Mouse (Mus musculus) myocyte (in vitro differentiated cells): ENCODE measurements at regions not wholly inside any gene's neighbourhood (a gene's known extent, or its start where the extent isn't known, plus 50 kb on each side); places are given as distances from the start of the nearest gene placed in this dataset.
"Not testable (repeated sequence)": the region's sequence is repeated elsewhere in the genome, so short reads cannot be mapped to it uniquely, and the experiment has no call there.

Source experiments
- H3K27me3 ChIP-seq: one replicate; pipeline ENCODE4 v1.6.1; 2011; ENCODE audit not compliant: control insufficient read depth, insufficient read depth, insufficient read length
- H3K36me3 ChIP-seq: one replicate; pipeline ENCODE4 v1.6.1; 2011; ENCODE audit not compliant: control insufficient read depth, insufficient read depth
- H3K4me2 ChIP-seq: one replicate; pipeline ENCODE4 v1.6.1; 2011; ENCODE audit warnings: low read depth, control low read depth
- H3K4me3 ChIP-seq: one replicate; pipeline ENCODE4 v1.5.1; 2011; ENCODE audit warnings: mild to moderate bottlenecking, control low read depth, moderate library complexity
- H3K79me2 ChIP-seq: one replicate; pipeline ENCODE4 v1.6.1; 2011; ENCODE audit not compliant: control insufficient read depth, insufficient read depth
- H3ac ChIP-seq: one replicate; pipeline ENCODE4 v1.6.1; 2011; ENCODE audit not compliant: control insufficient read depth, insufficient read length
- CEBPB ChIP-seq: IDR thresholded peaks from 2 replicates; pipeline ENCODE4 v1.6.1; 2011; ENCODE audit warnings: mild to moderate bottlenecking, moderate library complexity; ENCODE audit not compliant: poor library complexity, insufficient read depth, severe bottlenecking
- E2F4 ChIP-seq: IDR thresholded peaks from one replicate; pipeline ENCODE4 v1.6.1; 2011; ENCODE audit warnings: mild to moderate bottlenecking, control low read depth, moderate library complexity; ENCODE audit not compliant: insufficient read depth
- MAX ChIP-seq: IDR thresholded peaks from one replicate; pipeline ENCODE4 v1.6.1; 2011; ENCODE audit warnings: low read depth, mild to moderate bottlenecking, control low read depth
- MYOD1 ChIP-seq, 3 experiments: IDR thresholded peaks; one replicate each; pipeline ENCODE4 v1.6.1; 2011; ENCODE audit warnings: control low read depth in 2 of 3, low read depth in 2 of 3, mild to moderate bottlenecking in 2 of 3, moderate library complexity in 1 of 3; ENCODE audit not compliant: insufficient read length in 2 of 3, control insufficient read depth in 1 of 3
- MYOG ChIP-seq, 3 experiments: IDR thresholded peaks; one replicate each; pipeline ENCODE4 v1.6.1; 2011; ENCODE audit warnings: control low read depth in 2 of 3, low read depth in 2 of 3, mild to moderate bottlenecking in 2 of 3; ENCODE audit not compliant: insufficient read length in 2 of 3, control insufficient read depth in 1 of 3, insufficient read depth in 1 of 3
- POLR2A ChIP-seq: IDR thresholded peaks from one replicate; pipeline ENCODE4 v1.6.1; 2011; ENCODE audit warnings: low read depth, mild to moderate bottlenecking, control low read depth, moderate library complexity; ENCODE audit not compliant: insufficient read length
- POLR2AphosphoS2 ChIP-seq: IDR thresholded peaks from one replicate; pipeline ENCODE4 v1.6.1; 2011; ENCODE audit warnings: low read depth, control low read depth; ENCODE audit not compliant: insufficient read length
- REST ChIP-seq: IDR thresholded peaks from one replicate; pipeline ENCODE4 v1.6.1; 2011; ENCODE audit warnings: mild to moderate bottlenecking, control low read depth, moderate library complexity; ENCODE audit not compliant: insufficient read depth, insufficient read length
- SRF ChIP-seq: IDR thresholded peaks from one replicate; pipeline ENCODE4 v1.6.1; 2011; ENCODE audit warnings: low read depth; ENCODE audit not compliant: control insufficient read depth, insufficient read length
- TCF12 ChIP-seq: IDR thresholded peaks from one replicate; pipeline ENCODE4 v1.6.1; 2011; ENCODE audit warnings: mild to moderate bottlenecking, control low read depth; ENCODE audit not compliant: poor library complexity, insufficient read depth, severe bottlenecking
- TCF3 ChIP-seq: IDR thresholded peaks from one replicate; pipeline ENCODE4 v1.6.1; 2011; ENCODE audit warnings: low read depth, control low read depth; ENCODE audit not compliant: insufficient read length
- USF1 ChIP-seq: IDR thresholded peaks from one replicate; pipeline ENCODE4 v1.6.1; 2011; ENCODE audit warnings: low read depth, mild to moderate bottlenecking, control low read depth, moderate library complexity

GRCm38 (mm10) chr5:134046086-134046485, 53.4 kb upstream of the Castor2 start:
- Histone ChIP-seq H3K79me2 (no peaks in the 10 kb centered on the region), H3K4me2 (no peak overlapping the region), H3K27me3 (no peaks in the 10 kb centered on the region), H3K36me3 (no peaks in the 10 kb centered on the region), H3K4me3 (no peak overlapping the region), H3ac (no peak overlapping the region)
- no peak for TF ChIP-seq MYOG (IDR thresholded peaks at IDR 0.05; ENCODE audit: control insufficient read depth in 1 of 3, insufficient read depth in 1 of 3, insufficient read length in 2 of 3, low read depth in 2 of 3)
- TF ChIP-seq E2F4 = no peak
- TF ChIP-seq REST = no peak
- no peak for TF ChIP-seq MAX
- no peak for TF ChIP-seq POLR2AphosphoS2
- TF ChIP-seq CEBPB = no peak
- no peak for TF ChIP-seq SRF
- no peak for TF ChIP-seq TCF3
- no peak for TF ChIP-seq POLR2A
- no peak for TF ChIP-seq MYOD1 (IDR thresholded peaks at IDR 0.05; ENCODE audit: control insufficient read depth in 1 of 3, insufficient read length in 2 of 3, low read depth in 2 of 3)
- TF ChIP-seq USF1 = no peak
- no peak for TF ChIP-seq TCF12

GRCm38 (mm10) chr5:134042938-134043337, 56.6 kb upstream of the Castor2 start:
- not testable (repeated sequence) for H3K27me3 ChIP-seq, H3ac ChIP-seq, H3K4me2 ChIP-seq, H3K79me2 ChIP-seq, H3K4me3 ChIP-seq, H3K36me3 ChIP-seq

DNA sequence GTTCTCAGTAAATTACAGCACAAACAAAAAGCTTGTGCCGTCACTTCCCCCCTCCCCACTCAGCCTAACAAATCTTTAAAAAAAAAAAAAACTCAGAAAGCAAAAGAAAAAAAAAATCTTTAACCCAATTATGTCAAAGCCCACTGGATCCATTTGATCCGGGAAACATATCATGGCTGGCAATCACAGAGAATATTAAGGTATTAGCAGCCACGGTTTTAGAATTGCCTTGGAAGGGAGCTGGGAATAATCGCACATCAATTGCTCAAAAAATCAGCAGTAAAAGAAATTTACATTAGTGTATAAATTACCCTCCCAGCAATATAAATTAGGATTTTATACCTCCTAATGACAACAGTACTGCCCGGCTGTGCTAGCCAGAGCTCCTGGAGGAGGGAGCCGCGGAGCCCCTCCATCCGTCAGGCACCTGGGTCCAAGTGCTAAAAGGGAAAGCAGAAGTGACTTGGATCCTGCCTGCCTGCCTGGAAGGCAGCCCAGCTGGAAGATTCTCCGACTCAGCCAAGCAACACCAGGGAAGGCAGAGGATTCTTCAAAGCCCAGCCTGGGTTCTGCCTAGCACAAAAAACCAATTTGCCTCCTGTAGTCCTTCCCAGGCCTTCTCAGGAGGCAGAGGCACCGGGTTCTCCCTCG, 72.1 kb upstream of the Castor2 start:
- Histone ChIP-seq H3K4me3 (no peak overlapping the region), H3K79me2 (no peaks in the 10 kb centered on the region), H3K27me3 (no peaks in the 10 kb centered on the region), H3K36me3 (no peaks in the 10 kb centered on the region), H3ac (no peak overlapping the region), H3K4me2 (no peak overlapping the region)
- TF ChIP-seq MAX = no peak
- no peak for TF ChIP-seq CEBPB
- no peak for TF ChIP-seq REST
- TF ChIP-seq TCF12 = no peak
- no peak for TF ChIP-seq MYOD1 (IDR thresholded peaks at IDR 0.05; ENCODE audit: control insufficient read depth in 1 of 3, insufficient read length in 2 of 3, low read depth in 2 of 3)
- TF ChIP-seq SRF = no peak
- TF ChIP-seq TCF3 = no peak
- TF ChIP-seq POLR2A = no peak
- TF ChIP-seq E2F4 = no peak
- no peak for TF ChIP-seq USF1
- no peak for TF ChIP-seq MYOG (IDR thresholded peaks at IDR 0.05; ENCODE audit: control insufficient read depth in 1 of 3, insufficient read depth in 1 of 3, insufficient read length in 2 of 3, low read depth in 2 of 3)
- TF ChIP-seq POLR2AphosphoS2 = no peak

DNA sequence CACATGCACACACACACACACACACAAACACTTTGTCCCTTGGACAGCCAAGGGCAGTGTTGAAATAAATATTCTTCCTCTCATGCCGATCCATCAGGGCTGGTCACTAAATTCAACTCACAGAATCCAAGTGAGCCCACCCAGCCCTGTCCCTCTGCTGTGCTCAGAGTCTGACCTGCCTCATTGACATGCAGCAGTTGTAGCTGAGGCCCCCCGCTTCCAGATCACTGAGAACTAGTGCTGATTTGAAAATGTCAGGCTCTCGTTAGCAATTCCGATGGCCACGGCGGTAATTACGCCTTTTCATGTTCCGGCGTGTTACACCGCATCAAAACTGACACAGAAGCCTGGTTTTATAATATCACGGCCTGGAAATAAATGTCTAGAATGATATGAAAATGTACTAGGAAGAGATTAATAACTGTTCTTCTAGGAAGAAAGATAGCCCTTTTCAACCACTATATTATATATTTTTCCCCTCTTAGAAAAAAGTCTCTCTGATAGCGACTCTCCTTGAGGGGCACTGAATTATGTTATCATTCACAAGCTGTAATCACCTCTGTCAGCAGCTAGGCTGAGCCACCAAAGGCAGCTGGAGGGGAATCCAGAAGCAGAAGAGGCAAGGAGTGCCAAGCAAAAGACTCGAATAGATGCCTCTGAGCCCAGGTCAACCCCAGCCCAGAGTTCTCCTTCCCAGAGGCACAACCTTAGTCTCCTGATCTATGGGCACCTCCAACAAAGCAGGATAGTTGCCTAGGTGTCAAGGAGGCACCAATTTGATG, 79.7 kb upstream of the Castor2 start:
- no peaks in the 10 kb centered on the region for H3K27me3 ChIP-seq
- no peak overlapping the region for H3K4me2 ChIP-seq
- H3ac ChIP-seq = no peak overlapping the region
- no peaks in the 10 kb centered on the region for H3K79me2 ChIP-seq
- H3K4me3 ChIP-seq = no peak overlapping the region
- H3K36me3 ChIP-seq = no peaks in the 10 kb centered on the region
- no peak for TF ChIP-seq CEBPB
- no peak for TF ChIP-seq TCF12
- no peak for TF ChIP-seq POLR2A
- TF ChIP-seq MYOG (IDR thresholded peaks at IDR 0.05; ENCODE audit: control insufficient read depth in 1 of 3, insufficient read depth in 1 of 3, insufficient read length in 2 of 3, low read depth in 2 of 3) = no peak
- no peak for TF ChIP-seq POLR2AphosphoS2
- no peak for TF ChIP-seq MYOD1 (IDR thresholded peaks at IDR 0.05; ENCODE audit: control insufficient read depth in 1 of 3, insufficient read length in 2 of 3, low read depth in 2 of 3)
- no peak for TF ChIP-seq USF1
- no peak for TF ChIP-seq REST
- TF ChIP-seq MAX = no peak
- no peak for TF ChIP-seq E2F4
- TF ChIP-seq SRF = no peak
- TF ChIP-seq TCF3 = no peak
